Mouse (Mus musculus) leukemia stem cell, adult 10-12 weeks (primary cell): ENCODE data around the gene Armcx5. TPM values are rescaled to one million over a fixed set of nuclear protein-coding genes. Genes with fewer than 3 reads are reported as not detected.

ENCODE experiments used
- polyA plus RNA-seq: library from polyadenylated mRNA; stranded (reverse); fragments of >175 nt; gene quantifications from 2 replicates; pipeline ENCODE4 v1.2.3, GENCODE M21; 2012; ENCODE audit warnings: low replicate concordance

Gene Armcx5
- 0.29 and 0.56 TPM in 2 replicates for polyA plus RNA-seq

GRCm38 (mm10) chrX:135742304-135743055, at the start of gene Armcx5, which contains the start of gene Gprasp1:
Gene Armcx5, plus strand, starts transcription at chrX:135742733.
Gene Gprasp1, plus strand, starts transcription at chrX:135742733.

GRCm38 (mm10) chrX:135693633-135694032, 48.9 kb upstream of the Armcx5 start, which contains the start of gene Tcp11x2:
Gene Tcp11x2, minus strand, starts transcription at chrX:135693790.

GRCm38 (mm10) chrX:135725161-135725560, 17.4 kb upstream of the Armcx5 start, which contains the start of gene Tmsb15a:
Gene Tmsb15a, minus strand, starts transcription at chrX:135725261.

Other genes starting within 250 kb of the Armcx5 start
- gene AV320801, start 248.1 kb upstream of the Armcx5 start, polyA plus RNA-seq, result not detected in 2 replicates
- gene Nxf7, start 144.0 kb upstream of the Armcx5 start, polyA plus RNA-seq, result not detected in 2 replicates
- not detected in 2 replicates for gene Prame, start 115.0 kb upstream of the Armcx5 start, polyA plus RNA-seq
- not detected in 2 replicates for gene Tcp11x2, start 48.9 kb upstream of the Armcx5 start, polyA plus RNA-seq
- gene Tmsb15a, start 17.5 kb upstream of the Armcx5 start, polyA plus RNA-seq, result not detected in 2 replicates
- gene Gprasp1, start within 50 bp of the Armcx5 start, polyA plus RNA-seq, result 0.51 and 23.4 TPM in 2 replicates
- 0.97 and 1.9 TPM in 2 replicates for gene Bhlhb9, start 54.9 kb downstream of the Armcx5 start, polyA plus RNA-seq
- gene Gprasp2, start 96.3 kb downstream of the Armcx5 start, polyA plus RNA-seq, result 0.89 TPM in 1 of 2 replicates, not detected in the other